In genomic region chr13:44985321-44985720, GRCm38 (mm10) we compare ENCODE assay signal across 29 mouse cellular contexts. TPM values are rescaled to one million over a fixed set of nuclear protein-coding genes. Genes with fewer than 3 reads are reported as not detected.
DNase-seq lines count a peak whose midpoint lies in the region; ATAC-seq and TF ChIP-seq lines count a peak whose summit lies in the region.
"Had no signal": no experiment of that assay in that cellular context is flagged by ENCODE, and none has a peak within 500 bp of the region (broad histone marks: within the 10 kb centered on the region; RNA-seq: fewer than 3 reads in every experiment).

No protein-coding gene starts in this region.

- 60% methylated on average over 2 of the region's 2 CpGs for WGBS in lung, embryonic 14.5 days
- 78% methylated on average over 2 of the region's 2 CpGs for whole genome bisulfite sequencing in forebrain, embryonic 14.5 days
- WGBS in kidney, adult 2 months: 43% methylated on average over 2 of the region's 2 CpGs

- no peaks in the 10 kb centered on the region for H3K4me1 ChIP-seq in lung, embryonic 14.5 days (ENCODE audit: insufficient read depth)
- H3K4me1 ChIP-seq in forebrain, embryonic 14.5 days (ENCODE audit: control insufficient read depth, insufficient read depth, low read length): peaks cover 5% of the 10 kb centered on the region; the same call in 1 of the 2 replicates
- peaks cover 2% of the 10 kb centered on the region; the same call in 1 of the 2 replicates for H3K4me1 ChIP-seq in kidney, adult 2 months (ENCODE audit: control insufficient read depth, insufficient read depth, low read length)
- H3K4me1 ChIP-seq: heart, embryonic 12.5 days; hindbrain, embryonic 12.5 days; midbrain, embryonic 13.5 days; neural tube, embryonic 12.5 days had no signal

- no peaks in the 10 kb centered on the region for H3K27me3 ChIP-seq in lung, embryonic 14.5 days (ENCODE audit: insufficient read depth, low read length)
- no peaks in the 10 kb centered on the region for H3K27me3 ChIP-seq in forebrain, embryonic 14.5 days (replicated peaks; ENCODE audit: control insufficient read depth, insufficient read depth, low read length)
- no peaks in the 10 kb centered on the region for H3K27me3 ChIP-seq in kidney, adult 2 months (replicated peaks; ENCODE audit: control insufficient read depth, insufficient read depth, low read length)
- H3K27me3 ChIP-seq: forebrain, embryonic 13.5 days; heart, embryonic 12.5 days; hindbrain, embryonic 12.5 days; limb, embryonic 12.5 days; liver, embryonic 12.5 days; midbrain, embryonic 13.5 days; neural tube, embryonic 12.5 days had no signal

- no peak for ATAC-seq in lung, embryonic 14.5 days (ENCODE audit: insufficient read depth)
- peak; percentile 37 for ATAC-seq in CD4-positive, CD25-positive, alpha-beta regulatory T cell, adult 4 months
- ATAC-seq in megakaryocyte progenitor cell, adult 5-6 weeks (replicated peaks; ENCODE audit: poor library complexity): peak; percentile 23; the same call in 1 of the 2 replicates
- ATAC-seq in forebrain, embryonic 14.5 days: no peak
- ATAC-seq: forebrain, embryonic 13.5 days; liver, embryonic 12.5 days; midbrain, embryonic 13.5 days had no signal

- H3K4me2 ChIP-seq in lung, embryonic 14.5 days: no peak overlapping the region
- H3K4me2 ChIP-seq in forebrain, embryonic 14.5 days (ENCODE audit: low read length): no peak overlapping the region
- H3K4me2 ChIP-seq: forebrain, embryonic 13.5 days; heart, embryonic 12.5 days; hindbrain, embryonic 12.5 days; limb, embryonic 12.5 days; liver, embryonic 12.5 days; midbrain, embryonic 13.5 days; neural tube, embryonic 12.5 days had no signal

- no peak overlapping the region for H3K27ac ChIP-seq in lung, embryonic 14.5 days (ENCODE audit: low read depth)
- no peak overlapping the region for H3K27ac ChIP-seq in forebrain, embryonic 14.5 days (ENCODE audit: low read depth, low read length)
- no peak overlapping the region for H3K27ac ChIP-seq in kidney, adult 2 months (ENCODE audit: insufficient read depth, low read depth, low read length)
- H3K27ac ChIP-seq: forebrain, embryonic 13.5 days; hindbrain, embryonic 12.5 days; layer of hippocampus, adult 2 months; limb, embryonic 12.5 days; macrophage; midbrain, embryonic 13.5 days; neural tube, embryonic 12.5 days had no signal

- peak; percentile 27 for DNase-seq in lung, embryonic 14.5 days
- DNase-seq in lung, postnatal 4 days: no peak
- peak; percentile 43 for DNase-seq in MEL-GATA-1-ER (ENCODE audit: extremely low read depth, low read depth)
- no peak for DNase-seq in forebrain, embryonic 14.5 days (ENCODE audit: low spot score)
- no peak for DNase-seq in kidney, adult 2 months
- DNase-seq: adrenal gland, postnatal 25 days; cerebellum, adult 11 months; cerebellum, adult 9-11 months; gastrocnemius, postnatal 10 days; heart, adult 11 months; heart, postnatal 14 days; kidney, adult 9 months; kidney, postnatal 14 days; layer of hippocampus, postnatal 36 days; lung, adult 2 months; right cerebral cortex, postnatal 14 days; spleen, adult 18-20 months; thymus, postnatal 36 days had no signal

- H3K9me3 ChIP-seq in lung, embryonic 14.5 days (ENCODE audit: low read depth, low read length): no peaks in the 10 kb centered on the region
- H3K9me3 ChIP-seq in forebrain, embryonic 14.5 days (replicated peaks; ENCODE audit: control insufficient read depth, low read length): no peaks in the 10 kb centered on the region
- H3K9me3 ChIP-seq: forebrain, embryonic 13.5 days; heart, embryonic 12.5 days; hindbrain, embryonic 12.5 days; limb, embryonic 12.5 days; liver, embryonic 12.5 days; midbrain, embryonic 13.5 days; neural tube, embryonic 12.5 days had no signal

- TF ChIP-seq CTCF in lung, embryonic 14.5 days (IDR thresholded peaks at IDR 0.05; ENCODE audit: low read depth): no peak
- no peak for TF ChIP-seq CTCF in kidney, adult 2 months (conservative IDR thresholded peaks at IDR 0.05; ENCODE audit: insufficient read depth, insufficient read length, low read depth, low read length)

- peaks cover 19% of the 10 kb centered on the region; the same call in 1 of the 2 replicates for H3K36me3 ChIP-seq in lung, embryonic 14.5 days (ENCODE audit: insufficient read depth)
- H3K36me3 ChIP-seq in forebrain, embryonic 14.5 days (ENCODE audit: control insufficient read depth, insufficient read depth, low read length): 0 out of 2 replicates have a peak, but pooled peaks cover 2% of the 10 kb centered on the region
- H3K36me3 ChIP-seq in kidney, adult 2 months (ENCODE audit: control insufficient read depth, insufficient read depth, low read length): no peaks in the 10 kb centered on the region; the same call in 1 of the 2 replicates

- no peak overlapping the region for H3K9ac ChIP-seq in lung, embryonic 14.5 days
- no peak overlapping the region for H3K9ac ChIP-seq in forebrain, embryonic 14.5 days (ENCODE audit: low read length)
- H3K9ac ChIP-seq: forebrain, embryonic 13.5 days; heart, embryonic 12.5 days; hindbrain, embryonic 12.5 days; limb, embryonic 12.5 days; liver, embryonic 12.5 days; midbrain, embryonic 13.5 days; neural tube, embryonic 12.5 days had no signal

- no peak for TF ChIP-seq POLR2A in kidney, adult 2 months (IDR thresholded peaks at IDR 0.05; ENCODE audit: low read depth, low read length)

- H3K4me3 ChIP-seq in lung, embryonic 14.5 days (ENCODE audit: low read depth, low read length): no peak overlapping the region
- no peak overlapping the region for H3K4me3 ChIP-seq in forebrain, embryonic 14.5 days (ENCODE audit: low read depth, low read length)
- H3K4me3 ChIP-seq in kidney, adult 2 months (ENCODE audit: insufficient read depth, low read depth, low read length): no peak overlapping the region
- H3K4me3 ChIP-seq: forebrain, embryonic 13.5 days; heart, embryonic 12.5 days; hindbrain, embryonic 12.5 days; layer of hippocampus, adult 2 months; limb, embryonic 12.5 days; liver, embryonic 12.5 days; midbrain, embryonic 13.5 days; neural tube, embryonic 12.5 days had no signal

RNA-seq across cellular contexts. Expression of gene Dtnbp1, which starts 16.6 kb away (rescaled TPM):
- 73.3 and 75.8 TPM in 2 replicates for polyA plus RNA-seq in lung, embryonic 14.5 days (2014; fragmentation: Nextera tagmentation; extraction: Ambion mirVana)
- polyA plus RNA-seq in CD4-positive, CD25-positive, alpha-beta regulatory T cell, adult 4 months (2017; shearing (Covaris generic)): 1 to 10 TPM; 5.3 to 8.9 TPM
- total RNA-seq in megakaryocyte progenitor cell, adult 5-6 weeks (2015): 89.4 and 94.5 TPM in 2 replicates
- 98.2 and 104 TPM in 2 replicates for total RNA-seq in megakaryocyte progenitor cell, adult 5-6 weeks (2017)
- 114 and 122 TPM in 2 replicates for polyA plus RNA-seq in forebrain, embryonic 14.5 days (2014; fragmentation: Nextera tagmentation; extraction: Ambion mirVana)
- polyA plus RNA-seq in kidney, adult 2 months (2012; rRNA removed): 142 and 149 TPM in 2 replicates

Comparison
In these comparisons a context has a peak if more than half of its experiments do, and no peak if none do; other contexts are left out.
1. DNase-seq: peak in lung, embryonic 14.5 days (single experiment) and MEL-GATA-1-ER (single experiment); none in lung, postnatal 4 days (0 of 2), forebrain, embryonic 14.5 days (single experiment) and kidney, adult 2 months (single experiment).
2. ATAC-seq: peak in CD4-positive, CD25-positive, alpha-beta regulatory T cell, adult 4 months (single experiment) and megakaryocyte progenitor cell, adult 5-6 weeks (single experiment); none in lung, embryonic 14.5 days (single experiment) and forebrain, embryonic 14.5 days (single experiment).